Mouse (Mus musculus) liver, embryonic 14.5 days (tissue): ENCODE measurements around the gene Tarbp1. TPM values are rescaled to one million over a fixed set of nuclear protein-coding genes. Genes with fewer than 3 reads are reported as not detected.

Experiments used
- ATAC-seq: fragments of 200-750 bp; cut with Nextera tagmentation; 2 replicates; pipeline ENCODE4 v1.8.0; 2017; ENCODE audit warnings: moderate number of reproducible peaks, mild to moderate bottlenecking, moderate library complexity; ENCODE audit not compliant: insufficient read depth
- DNase-seq, 3 experiments: peaks; one replicate each; pipeline ENCODE4 v3.0.0-alpha.2; 2012 to 2013; ENCODE audit warnings: low read depth in 3 of 3, low spot score in 3 of 3
- H3K27ac ChIP-seq: fragments of 300-500 bp; sonication (generic); 2 replicates; pipeline ENCODE4 v1.5.1; 2014; ENCODE audit warnings: moderate library complexity, mild to moderate bottlenecking, control low read depth, inconsistent platforms
- H3K27me3 ChIP-seq: fragments of 300-500 bp; sonication (generic); 2 replicates; pipeline ENCODE4 v1.6.1; 2014; ENCODE audit warnings: mild to moderate bottlenecking, low read length, moderate library complexity; ENCODE audit not compliant: control insufficient read depth, insufficient read depth
- H3K36me3 ChIP-seq: fragments of 300-500 bp; sonication (generic); replicated peaks from 2 replicates; pipeline ENCODE4 v1.6.1; 2014; ENCODE audit warnings: low read depth; ENCODE audit not compliant: control insufficient read depth, insufficient read depth
- H3K4me1 ChIP-seq, 2 experiments: fragments of 200-500 bp in 1 of 2; fragments of 300-500 bp in 1 of 2; sonication (generic) in 1 of 2; replicated peaks; 2 replicates each; pipeline ENCODE4 v1.6.1; 2012 to 2014; ENCODE audit warnings: antibody characterized with exemption in 1 of 2, inconsistent platforms in 1 of 2, low read length in 1 of 2; ENCODE audit not compliant: control insufficient read depth in 2 of 2, insufficient read depth in 2 of 2
- H3K4me2 ChIP-seq: fragments of 300-500 bp; sonication (generic); 2 replicates; pipeline ENCODE4 v1.6.1; 2014; ENCODE audit warnings: low read depth, mild to moderate bottlenecking, control low read depth, moderate library complexity
- H3K4me3 ChIP-seq, 2 experiments: fragments of 200-500 bp in 1 of 2; fragments of 300-500 bp in 1 of 2; sonication (generic) in 1 of 2; 2 replicates each; pipeline ENCODE4 v1.5.1; 2012 to 2014; ENCODE audit warnings: low read depth in 2 of 2, low read length in 2 of 2, mild to moderate bottlenecking in 2 of 2, control low read depth in 1 of 2, inconsistent platforms in 1 of 2, moderate library complexity in 1 of 2; ENCODE audit not compliant: insufficient read depth in 1 of 2
- H3K9ac ChIP-seq: fragments of 300-500 bp; sonication (generic); replicated peaks from 2 replicates; pipeline ENCODE4 v1.6.1; 2014; ENCODE audit warnings: mild to moderate bottlenecking, control low read depth, moderate library complexity
- H3K9me3 ChIP-seq: fragments of 300-500 bp; sonication (generic); 2 replicates; pipeline ENCODE4 v1.6.1; 2016; ENCODE audit warnings: low read length, mixed read lengths; ENCODE audit not compliant: control insufficient read depth
- CTCF ChIP-seq: IDR thresholded peaks from 2 replicates; pipeline ENCODE4 v1.5.1; 2016; ENCODE audit warnings: antibody characterized with exemption, low read depth, control low read depth
- EP300 ChIP-seq: IDR thresholded peaks from 2 replicates; pipeline ENCODE4 v1.6.1; 2016; ENCODE audit warnings: antibody characterized with exemption, low read depth
- WGBS: fragments of 180-500 bp; shearing (Covaris S2); extraction: QIAGEN DNeasy Blood & Tissue Kit; methylation state at CpG from one replicate; pipeline ENCODE4 v1.1.7; 2014; ENCODE audit not compliant: insufficient replicate concordance; 5-methylcytosine and 5-hydroxymethylcytosine counted together
- polyA plus RNA-seq, 2 experiments: library from polyadenylated mRNA; depleted of rRNA in 1 of 2; stranded (reverse) in 1 of 2; unstranded in 1 of 2; fragments of >200 nt; fragmentation: Nextera tagmentation in 1 of 2; extraction: Ambion mirVana in 1 of 2; gene quantifications; 2 replicates each; pipeline versions ENCODE4 v1.2.1 to v1.2.3; 2012 to 2014

Tarbp1 gene
- polyA plus RNA-seq, 2 experiments = 1.5 to 2.8 TPM

GRCm38 (mm10) chr8:126461735-126462134, 13.1 kb downstream of the Tarbp1 start:
- H3K4me2 ChIP-seq = no peak overlapping the region
- H3K4me3 ChIP-seq = no peak overlapping the region
- no peak for DNase-seq
- WGBS = 52% methylated on average over 7 of the region's 7 CpGs
- no peaks in the 10 kb centered on the region for H3K4me1 ChIP-seq
- H3K9me3 ChIP-seq = no peaks in the 10 kb centered on the region
- peak; percentile 70 for ATAC-seq
- TF ChIP-seq CTCF (no peak), EP300 (peak; percentile 38; the same call in 1 of the 2 replicates)
- H3K9ac ChIP-seq = no peak overlapping the region
- peaks cover 6% of the 10 kb centered on the region for H3K36me3 ChIP-seq
- H3K27ac ChIP-seq = no peak overlapping the region
- H3K27me3 ChIP-seq = no peaks in the 10 kb centered on the region

GRCm38 (mm10) chr8:126460274-126460673, 14.6 kb downstream of the Tarbp1 start:
- Histone ChIP-seq H3K27me3 (no peaks in the 10 kb centered on the region), H3K9me3 (no peaks in the 10 kb centered on the region), H3K36me3 (peaks cover 3% of the 10 kb centered on the region), H3K4me1 (no peaks in the 10 kb centered on the region), H3K4me3 (no peak overlapping the region), H3K9ac (no peak overlapping the region), H3K27ac (no peak overlapping the region), H3K4me2 (no peak overlapping the region)
- 43% methylated on average over 3 of the region's 3 CpGs for WGBS
- no peak for TF ChIP-seq EP300
- peak; percentile 82 for TF ChIP-seq CTCF
- ATAC-seq (no peak), DNase-seq (no peak)

GRCm38 (mm10) chr8:126455383-126455782, 19.5 kb downstream of the Tarbp1 start:
- no peaks in the 10 kb centered on the region for H3K9me3 ChIP-seq
- no peak overlapping the region for H3K27ac ChIP-seq
- no peak overlapping the region for H3K4me3 ChIP-seq
- H3K36me3 ChIP-seq = peaks cover 10% of the 10 kb centered on the region
- 73% methylated on average over 7 of the region's 7 CpGs for WGBS
- ATAC-seq = no peak
- H3K9ac ChIP-seq = no peak overlapping the region
- TF ChIP-seq EP300 (no peak), CTCF (no peak)
- H3K4me1 ChIP-seq = no peaks in the 10 kb centered on the region
- no peak overlapping the region for H3K4me2 ChIP-seq
- no peak for DNase-seq
- no peaks in the 10 kb centered on the region for H3K27me3 ChIP-seq

- Histone ChIP-seq H3K9ac (no peak overlapping the region), H3K4me2 (no peak overlapping the region), H3K36me3 (peaks cover 16% of the 10 kb centered on the region), H3K27ac (no peak overlapping the region), H3K27me3 (no peaks in the 10 kb centered on the region), H3K4me3 (no peak overlapping the region), H3K4me1 (no peaks in the 10 kb centered on the region), H3K9me3 (no peaks in the 10 kb centered on the region)
- 87% methylated on average over 8 of the region's 8 CpGs for WGBS
- no peak for DNase-seq
- TF ChIP-seq CTCF = no peak
- TF ChIP-seq EP300 = no peak
- no peak for ATAC-seq
Measured at GRCm38 (mm10) chr8:126451158-126451557, 23.7 kb downstream of the Tarbp1 start.

- no peak for ATAC-seq
- Histone ChIP-seq H3K36me3 (peaks cover 4% of the 10 kb centered on the region; the same call in 1 of the 2 replicates), H3K27me3 (no peaks in the 10 kb centered on the region)
Measured at GRCm38 (mm10) chr8:126438937-126439336, 35.9 kb downstream of the Tarbp1 start.

More at GRCm38 (mm10) chr8:126438937-126439336, 35.9 kb downstream of the Tarbp1 start:
- DNase-seq = no peak
- WGBS = 52% methylated on average over 2 of the region's 2 CpGs
- H3K4me2 ChIP-seq = no peak overlapping the region
- H3K27ac ChIP-seq = no peak overlapping the region
- no peak overlapping the region for H3K9ac ChIP-seq
- no peaks in the 10 kb centered on the region for H3K9me3 ChIP-seq
- no peak overlapping the region for H3K4me3 ChIP-seq
- TF ChIP-seq CTCF (no peak), EP300 (no peak)
- H3K4me1 ChIP-seq = no peaks in the 10 kb centered on the region
